Mouse (Mus musculus) cerebellum, adult 9-10 months (tissue): Measurements from ENCODE around the gene Fam3a.
A peak's percentile ranks its signal among the peaks of the same experiment; 100 is the strongest.
"Not testable (repeated sequence)": the region's sequence is repeated elsewhere in the genome, so short reads cannot be mapped to it uniquely, and the experiment has no call there.

Experiments used
- DNase-seq: peaks from one replicate; pipeline ENCODE4 v3.0.0; 2022

The Fam3a gene

GRCm38 (mm10) chrX:74392535-74393443 is at the start of gene Fam3a, which contains the start of gene Ikbkg:
TSS of gene Fam3a (minus strand) at chrX:74393272.
TSS of gene Ikbkg (plus strand) at chrX:74393290.
- peak; percentile 82 for DNase-seq

DNA sequence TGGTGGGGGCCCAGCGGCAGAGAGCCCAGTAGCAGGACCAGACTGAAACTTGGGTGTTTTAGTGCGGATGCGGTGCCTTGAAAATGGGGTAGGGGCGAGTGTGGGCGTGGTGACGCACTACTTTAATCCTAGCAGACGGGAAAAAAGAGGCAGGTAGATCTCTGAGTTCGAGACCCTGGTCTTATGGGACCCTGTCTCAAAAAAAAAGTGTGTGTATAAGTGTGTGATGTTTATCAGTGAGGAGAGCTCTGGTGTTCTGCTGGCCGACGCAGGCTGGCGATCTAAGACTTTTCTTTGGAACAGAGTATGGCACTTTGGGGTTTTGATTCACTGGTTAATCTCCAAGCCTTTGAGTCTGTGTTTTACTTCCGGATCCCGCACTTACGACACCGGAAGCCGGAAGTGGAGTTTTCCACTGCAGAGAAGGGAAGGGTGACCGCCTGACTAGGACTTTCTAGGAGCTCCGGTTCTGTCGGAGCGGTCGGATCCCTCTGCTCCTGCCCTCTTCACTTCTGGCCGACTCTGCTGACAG is 36.3 kb upstream of the Fam3a start:
- peak; percentile 75 for DNase-seq

DNA sequence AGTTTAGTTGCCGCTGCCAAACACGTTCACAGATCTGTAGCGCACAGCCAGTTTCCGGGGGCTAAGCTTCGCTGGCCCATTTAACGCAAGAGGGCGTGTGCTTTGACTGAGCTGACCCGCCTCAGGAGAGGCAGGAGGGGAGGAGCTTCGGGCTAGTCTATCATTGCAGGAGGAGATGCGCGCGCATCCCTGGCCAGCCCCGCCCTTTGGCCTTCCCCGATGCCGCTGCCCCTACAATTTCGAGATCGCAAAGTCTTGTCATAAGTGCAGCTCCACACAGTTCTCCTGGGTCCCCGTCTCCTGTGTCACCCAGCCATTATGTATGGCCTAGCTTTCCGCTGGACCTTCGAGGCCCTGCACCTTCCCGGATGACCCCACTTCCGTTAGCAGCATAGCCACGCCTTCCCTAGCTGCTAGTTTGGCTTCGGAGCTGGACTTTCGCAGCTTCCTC is 35.8 kb upstream of the Fam3a start, which contains the start of gene G6pdx:
Gene G6pdx, minus strand, starts transcription at position 369 of the 451 bp plus-strand sequence.
- DNase-seq = peak; percentile 92

DNA sequence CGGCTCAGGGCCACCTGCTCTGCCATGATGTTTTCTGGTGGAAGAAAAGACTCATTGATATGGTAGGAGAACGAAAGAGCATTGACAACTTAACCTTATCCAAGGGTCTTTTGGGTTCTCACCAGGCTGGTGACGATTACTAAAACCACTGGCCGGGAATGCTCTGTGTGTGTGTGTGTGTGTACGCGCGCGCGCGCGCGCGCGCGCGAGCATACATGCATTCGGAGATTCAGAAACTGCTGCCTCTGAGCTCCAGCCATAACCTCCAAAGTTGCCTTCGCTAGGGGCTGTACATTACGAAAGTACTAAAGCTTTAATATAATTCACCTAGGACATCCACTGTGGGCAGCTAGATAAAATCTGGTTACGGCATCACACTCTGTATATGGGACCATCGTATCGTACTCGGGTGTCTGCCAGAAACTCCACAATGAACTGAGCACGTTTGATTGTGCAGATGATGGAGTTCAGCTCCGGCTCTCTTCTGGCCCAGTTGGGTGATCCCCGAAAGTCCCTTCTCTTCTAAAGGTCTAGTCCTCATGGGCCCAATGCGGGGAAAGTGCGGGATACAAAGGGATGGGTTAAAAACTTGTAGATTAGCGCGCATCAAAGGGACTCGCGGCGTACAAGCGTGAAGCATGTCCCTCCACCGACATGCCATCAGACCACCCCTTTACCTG is 35.2 kb upstream of the Fam3a start:
- DNase-seq = peak; percentile 28

- no peak for DNase-seq
Measured at GRCm38 (mm10) chrX:74427116-74427515, 34.0 kb upstream of the Fam3a start.

DNA sequence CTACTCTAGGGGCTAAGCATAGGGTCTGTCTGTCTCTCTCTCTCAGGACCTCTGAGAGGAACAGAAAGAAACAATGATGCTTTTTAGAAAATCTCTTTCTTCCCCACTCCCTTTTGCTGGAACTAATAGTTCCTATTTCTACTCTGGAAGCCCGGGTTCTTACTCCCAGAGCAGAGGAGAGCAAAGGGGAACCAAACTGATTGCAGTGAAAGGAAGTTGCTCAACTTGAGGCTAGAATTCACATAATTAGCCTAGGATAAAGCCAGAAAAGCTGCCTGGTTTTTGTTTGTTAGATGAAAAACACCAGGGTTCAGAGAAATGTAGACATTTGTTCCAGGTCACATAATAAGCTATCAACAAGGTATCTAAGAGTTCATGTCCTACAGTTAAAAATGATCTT is 33.2 kb upstream of the Fam3a start:
- no peak for DNase-seq

DNA sequence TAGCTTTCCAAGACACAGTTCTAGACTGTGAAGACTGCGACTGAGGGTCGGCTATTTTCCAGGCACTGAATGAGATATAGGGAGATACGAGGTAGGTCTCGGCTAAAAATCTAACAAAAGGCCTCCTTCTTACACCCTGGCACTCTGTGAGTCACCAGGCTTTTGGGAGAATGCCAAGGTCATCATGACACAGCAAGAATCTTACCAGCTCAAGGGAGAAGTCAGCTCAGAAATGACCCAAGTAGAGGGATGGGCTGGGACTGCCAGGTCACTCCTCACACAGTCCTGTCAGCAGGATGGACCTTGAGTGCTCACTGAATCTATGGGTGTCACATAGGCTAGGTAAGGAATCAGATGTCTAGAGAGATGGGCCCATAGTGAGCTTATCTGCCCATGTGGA is 32.1 kb upstream of the Fam3a start:
- DNase-seq = no peak

GRCm38 (mm10) chrX:74424443-74424842 is 31.4 kb upstream of the Fam3a start:
- no peak for DNase-seq

DNA sequence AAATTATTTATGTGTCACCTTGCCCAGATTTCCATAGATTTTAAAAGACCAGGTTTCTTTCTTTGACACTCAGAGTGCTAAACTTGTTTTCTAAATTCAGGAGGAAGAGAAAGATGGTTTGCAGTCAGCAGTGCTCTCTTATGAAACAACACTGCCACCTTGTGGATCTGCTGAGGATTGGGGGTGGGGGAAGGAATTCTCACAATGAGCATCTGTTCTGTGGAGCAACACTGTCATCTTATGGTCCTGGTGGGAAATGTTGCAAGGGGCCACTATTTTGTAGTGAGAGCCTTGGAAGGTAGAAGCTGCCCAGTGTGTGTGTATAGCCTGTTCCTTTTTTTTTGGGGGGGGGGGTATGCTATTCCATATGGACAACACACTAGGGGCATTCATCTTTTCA is 20.3 kb upstream of the Fam3a start:
- DNase-seq = peak; percentile 87

- no peak for DNase-seq
Measured at GRCm38 (mm10) chrX:74408340-74408739, 15.3 kb upstream of the Fam3a start.

DNA sequence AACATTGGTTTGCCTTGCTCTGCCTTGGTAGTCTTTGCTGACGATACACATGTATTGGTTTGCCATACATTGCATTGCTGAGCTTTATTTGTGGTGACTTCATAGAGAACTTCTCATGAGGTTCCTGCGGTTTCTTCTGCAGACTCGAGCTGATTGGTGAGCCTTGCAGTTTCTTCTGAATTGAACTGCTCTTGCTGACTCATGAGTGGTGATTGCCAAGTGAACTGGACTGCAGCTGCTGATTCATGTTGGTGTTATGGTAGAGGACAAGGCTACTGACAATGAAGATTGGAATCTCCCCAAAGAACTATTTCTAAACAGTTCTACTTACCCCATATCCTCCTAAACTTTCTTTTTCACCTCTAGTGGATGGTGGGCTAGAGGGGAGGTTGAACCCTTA is 7.1 kb upstream of the Fam3a start:
- DNase-seq = no peak

GRCm38 (mm10) chrX:74388153-74388552 is 4.9 kb downstream of the Fam3a start:
- DNase-seq = no peak

- no peak for DNase-seq
Measured at GRCm38 (mm10) chrX:74384451-74384850, 8.6 kb downstream of the Fam3a start.

DNA sequence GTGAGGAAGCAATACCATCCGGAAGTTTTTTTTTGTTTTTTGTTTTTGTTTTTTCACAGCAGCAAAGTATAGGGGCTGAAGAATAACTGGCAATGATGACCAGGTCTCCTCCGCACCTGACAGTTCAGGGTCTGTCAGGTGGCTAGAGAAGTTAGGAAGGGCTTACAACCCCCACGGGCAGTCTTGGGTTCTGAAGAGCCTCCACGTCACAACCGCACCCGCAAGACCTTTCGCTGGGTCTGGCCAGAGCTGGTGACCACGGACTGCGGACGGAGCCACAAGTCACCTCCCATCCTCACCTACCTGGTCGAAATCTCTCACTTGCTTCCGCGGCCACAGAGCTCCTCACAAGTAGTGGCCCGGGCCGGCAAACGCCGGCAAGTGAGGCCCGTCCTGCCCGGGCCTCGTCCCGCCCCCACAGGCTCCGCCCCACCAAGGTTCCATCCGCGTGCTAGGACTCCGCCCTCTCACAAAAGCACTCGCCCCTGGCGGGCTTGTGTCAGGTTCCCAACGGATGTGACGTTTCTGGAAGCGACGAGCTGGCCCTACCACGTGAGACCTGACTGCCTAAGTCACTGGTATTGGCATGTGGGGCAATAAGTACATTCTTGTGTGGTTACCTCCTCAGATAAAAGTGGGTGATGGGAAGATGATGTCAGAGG is 20.1 kb downstream of the Fam3a start, which contains the start of the genes Ubl4a and Slc10a3:
Gene Ubl4a, minus strand, starts transcription at position 331 of the 662 bp plus-strand sequence.
Gene Slc10a3, minus strand, starts transcription at position 462 of the 662 bp plus-strand sequence.
- DNase-seq = peak; percentile 82

- DNase-seq = peak; percentile 66
Measured at GRCm38 (mm10) chrX:74368209-74368909, 24.7 kb downstream of the Fam3a start.

DNA sequence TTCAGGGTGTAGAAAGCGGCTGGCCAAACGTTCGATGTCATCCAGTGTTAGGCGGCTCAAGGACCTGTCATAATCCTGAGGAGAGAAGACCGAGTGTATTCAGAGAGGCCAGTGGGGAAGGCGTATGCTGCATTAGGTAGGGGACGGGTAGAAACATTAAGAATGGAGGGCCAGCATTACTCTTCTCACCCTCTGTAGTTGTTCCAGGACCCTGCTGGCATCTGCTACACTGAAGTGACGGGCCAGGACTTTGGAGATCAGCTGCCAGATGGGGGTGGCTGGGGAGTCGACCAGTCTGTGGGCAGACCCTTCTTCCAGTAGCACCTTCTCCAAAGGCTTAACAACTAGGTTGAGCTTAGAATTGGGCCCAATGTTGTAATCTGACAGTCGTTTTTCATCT is 25.6 kb downstream of the Fam3a start:
- no peak for DNase-seq

DNA sequence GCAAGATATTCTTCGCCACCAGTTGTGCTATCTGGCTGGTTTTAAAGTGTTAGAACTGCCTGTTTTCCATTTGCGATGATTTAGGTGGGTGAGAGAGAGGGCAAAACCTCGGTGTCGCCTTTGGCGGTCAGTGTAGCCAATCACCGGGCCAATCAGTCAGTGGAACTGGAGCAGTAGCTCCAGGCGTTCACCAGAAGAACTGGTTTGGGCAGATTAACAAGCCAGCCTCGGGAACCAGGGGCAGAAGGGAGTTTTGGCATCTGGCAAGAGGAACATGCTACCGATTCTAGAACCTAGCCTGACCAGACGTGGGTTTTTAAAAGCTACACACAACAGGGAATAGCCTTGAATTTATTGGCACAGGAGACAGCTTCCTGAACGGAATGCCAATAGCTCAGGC is 33.9 kb downstream of the Fam3a start:
- no peak for DNase-seq

DNA sequence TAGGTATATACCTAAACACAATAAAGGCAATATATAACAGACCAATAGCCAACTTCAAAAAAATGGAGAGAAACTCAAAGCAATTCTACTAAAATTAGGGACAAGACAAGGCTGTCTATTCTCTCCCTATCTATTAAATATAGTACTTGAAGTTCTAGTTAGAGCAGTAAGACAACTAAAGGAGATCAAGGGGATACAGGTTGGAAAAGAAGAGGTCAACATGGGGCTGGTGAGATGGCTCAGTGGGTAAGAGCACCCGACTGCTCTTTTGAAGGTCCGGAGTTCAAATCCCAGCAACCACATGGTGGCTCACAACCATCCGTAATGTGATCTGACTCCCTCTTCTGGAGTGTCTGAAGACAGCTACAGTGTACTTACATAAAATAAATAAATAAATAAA is 36.0 kb downstream of the Fam3a start:
- DNase-seq = not testable (repeated sequence)

- peak; percentile 81 for DNase-seq
Measured at GRCm38 (mm10) chrX:74353467-74353770, 39.7 kb downstream of the Fam3a start, which contains the start of gene Lage3. TSS of gene Lage3 (minus strand) at chrX:74353618.

DNA sequence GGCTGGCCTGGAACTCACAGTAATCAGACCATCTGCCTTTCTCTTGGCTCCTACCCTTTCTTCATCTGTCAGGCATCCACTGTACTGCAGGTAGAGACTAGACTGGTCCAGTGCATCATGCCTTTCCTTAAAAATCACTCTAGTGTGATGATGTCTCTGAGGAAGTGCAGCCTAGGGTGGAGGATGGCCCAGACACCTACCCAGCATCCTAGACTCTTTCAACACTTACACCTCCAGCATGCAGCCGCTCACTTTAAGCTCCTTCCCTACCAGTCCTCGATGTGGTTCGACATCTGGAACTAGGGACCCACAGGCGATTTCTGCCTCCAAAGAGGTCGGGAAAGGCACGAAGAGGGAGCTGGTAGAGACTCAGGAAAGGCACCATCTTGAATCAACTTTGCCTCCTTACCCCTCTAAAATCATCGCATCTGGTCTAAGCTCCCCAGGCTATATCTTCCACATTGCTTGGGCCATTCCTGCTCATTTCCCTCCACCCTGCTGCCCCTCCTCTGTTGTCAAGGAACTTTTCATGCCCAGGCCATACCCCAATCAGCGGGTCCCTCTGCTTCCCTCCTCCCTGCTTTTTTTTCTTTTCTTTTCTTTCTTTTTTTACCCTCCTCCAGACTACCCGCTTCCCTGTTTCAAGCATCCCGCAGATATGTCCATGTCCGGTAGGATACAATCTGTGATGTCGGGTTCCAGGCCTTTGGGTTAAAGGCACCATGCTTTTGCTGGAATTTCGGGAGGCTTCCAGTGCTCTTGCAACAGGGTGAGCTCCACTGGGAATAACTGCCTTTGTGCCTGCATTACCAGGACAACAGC is 40.2 kb downstream of the Fam3a start:
- DNase-seq = no peak
